Mouse (Mus musculus) kidney, embryonic 14.5 days (tissue): ENCODE results near the gene Mettl13. TPM values are rescaled to one million over a fixed set of nuclear protein-coding genes. Genes with fewer than 3 reads are reported as not detected.

Experiments
- ATAC-seq: fragments of 200-750 bp; cut with Nextera tagmentation; 2 replicates; pipeline ENCODE4 v1.8.0; 2017; ENCODE audit warnings: moderate number of reproducible peaks, mild to moderate bottlenecking, moderate TSS enrichment, moderate library complexity; ENCODE audit not compliant: low FRiP score, low TSS enrichment
- H3K27ac ChIP-seq: fragments of 300-500 bp; sonication (generic); 2 replicates; pipeline ENCODE4 v1.5.1; 2014; ENCODE audit warnings: low read depth, mild to moderate bottlenecking, low read length, moderate library complexity, mixed read lengths
- H3K27me3 ChIP-seq: fragments of 300-500 bp; sonication (generic); 2 replicates; pipeline ENCODE4 v1.6.1; 2014; ENCODE audit warnings: mild to moderate bottlenecking, low read length; ENCODE audit not compliant: control insufficient read depth, insufficient read depth
- H3K36me3 ChIP-seq: fragments of 300-500 bp; sonication (generic); 2 replicates; pipeline ENCODE4 v1.6.1; 2014; ENCODE audit warnings: low read length, mixed read lengths; ENCODE audit not compliant: control insufficient read depth, insufficient read depth
- H3K4me1 ChIP-seq: fragments of 300-500 bp; sonication (generic); 2 replicates; pipeline ENCODE4 v1.6.1; 2014; ENCODE audit warnings: low read length, mixed read lengths; ENCODE audit not compliant: control insufficient read depth, insufficient read depth
- H3K4me2 ChIP-seq: fragments of 300-500 bp; sonication (generic); replicated peaks from 2 replicates; pipeline ENCODE4 v1.6.1; 2014; ENCODE audit warnings: low read depth, mild to moderate bottlenecking, low read length
- H3K4me3 ChIP-seq: fragments of 300-500 bp; sonication (generic); 2 replicates; pipeline ENCODE4 v1.5.1; 2014; ENCODE audit warnings: mild to moderate bottlenecking, low read length
- H3K9ac ChIP-seq: fragments of 300-500 bp; sonication (generic); 2 replicates; pipeline ENCODE4 v1.6.1; 2014; ENCODE audit warnings: low read depth, mild to moderate bottlenecking, low read length, moderate library complexity
- H3K9me3 ChIP-seq: fragments of 300-500 bp; sonication (generic); 2 replicates; pipeline ENCODE4 v1.6.1; 2016; ENCODE audit warnings: low read length; ENCODE audit not compliant: control insufficient read depth
- WGBS: fragments of 180-500 bp; shearing (Covaris S2); extraction: QIAGEN DNeasy Blood & Tissue Kit; methylation state at CpG from one replicate; pipeline ENCODE4 v1.1.7; 2014; 5-methylcytosine and 5-hydroxymethylcytosine counted together
- polyA plus RNA-seq: library from polyadenylated mRNA; unstranded; fragments of >200 nt; fragmentation: Nextera tagmentation; extraction: Ambion mirVana; gene quantifications from 2 replicates; pipeline ENCODE4 v1.2.1, GENCODE M21; 2014

The Mettl13 gene
- polyA plus RNA-seq, 1 experiment from 2014 or later, result 19.3 TPM

GRCm38 (mm10) chr1:162510013-162510356 lies 38.4 kb downstream of the Mettl13 start:
- Histone ChIP-seq H3K4me1 (no peaks in the 10 kb centered on the region), H3K4me2 (no peak overlapping the region), H3K27ac (no peak overlapping the region), H3K36me3 (no peaks in the 10 kb centered on the region), H3K9ac (no peak overlapping the region), H3K9me3 (no peaks in the 10 kb centered on the region), H3K27me3 (no peaks in the 10 kb centered on the region), H3K4me3 (no peak overlapping the region)
- no peak for ATAC-seq
- WGBS, result 89% methylated on average over 2 of the region's 2 CpGs

GRCm38 (mm10) chr1:162509329-162510012 lies 38.9 kb downstream of the Mettl13 start:
- ATAC-seq, result no peak
- H3K36me3 ChIP-seq, result no peaks in the 10 kb centered on the region

DNA sequence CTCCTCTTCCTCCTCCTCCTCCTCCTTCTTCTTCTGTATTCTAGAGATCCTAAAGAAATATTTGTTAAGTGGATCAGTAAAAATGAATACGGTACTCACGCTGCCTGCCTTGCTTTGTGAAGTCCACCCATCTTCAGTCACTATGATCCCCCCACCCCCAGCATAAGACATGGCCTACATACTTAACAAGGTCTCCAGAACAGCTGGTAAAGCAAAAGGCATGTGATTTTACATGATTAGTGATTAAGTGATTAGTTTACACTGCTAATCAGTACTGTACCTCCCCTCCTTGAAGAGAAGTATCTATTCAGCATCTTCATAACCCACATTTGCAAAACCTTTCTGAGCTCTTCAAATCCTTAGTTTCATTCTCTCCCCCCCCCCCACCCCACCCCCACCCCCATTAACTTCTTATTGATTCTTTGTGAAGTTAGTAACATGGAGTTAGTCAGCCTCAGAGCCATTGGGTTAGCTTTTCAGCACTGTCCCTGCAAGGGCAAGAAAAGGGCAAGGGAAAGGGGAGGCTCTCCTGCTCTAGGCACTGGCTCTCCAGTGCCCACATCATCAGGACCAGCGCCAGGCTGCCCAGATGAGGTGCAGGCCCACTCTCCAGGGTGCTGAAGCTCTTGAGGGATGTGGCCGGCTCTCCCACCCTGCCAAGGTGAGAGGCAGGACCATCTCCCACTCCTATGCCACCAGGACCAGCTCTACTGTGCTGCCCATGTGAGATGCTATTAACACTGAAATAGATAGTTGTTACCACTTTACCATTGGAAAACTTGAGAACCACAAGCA lies 39.9 kb downstream of the Mettl13 start:
- WGBS, result 78% methylated on average over 4 of the region's 4 CpGs
- Histone ChIP-seq H3K9me3 (no peaks in the 10 kb centered on the region), H3K27ac (no peak overlapping the region), H3K36me3 (no peaks in the 10 kb centered on the region), H3K9ac (no peak overlapping the region), H3K27me3 (no peaks in the 10 kb centered on the region), H3K4me3 (no peak overlapping the region), H3K4me2 (no peak overlapping the region), H3K4me1 (no peaks in the 10 kb centered on the region)
- ATAC-seq, result no peak

More at GRCm38 (mm10) chr1:162509329-162510012, 38.9 kb downstream of the Mettl13 start:
- Histone ChIP-seq H3K27ac (no peak overlapping the region), H3K27me3 (no peaks in the 10 kb centered on the region), H3K9me3 (no peaks in the 10 kb centered on the region), H3K4me1 (no peaks in the 10 kb centered on the region), H3K4me2 (no peak overlapping the region), H3K9ac (no peak overlapping the region), H3K4me3 (no peak overlapping the region)
- 53% methylated on average over 12 of the region's 12 CpGs for WGBS

DNA sequence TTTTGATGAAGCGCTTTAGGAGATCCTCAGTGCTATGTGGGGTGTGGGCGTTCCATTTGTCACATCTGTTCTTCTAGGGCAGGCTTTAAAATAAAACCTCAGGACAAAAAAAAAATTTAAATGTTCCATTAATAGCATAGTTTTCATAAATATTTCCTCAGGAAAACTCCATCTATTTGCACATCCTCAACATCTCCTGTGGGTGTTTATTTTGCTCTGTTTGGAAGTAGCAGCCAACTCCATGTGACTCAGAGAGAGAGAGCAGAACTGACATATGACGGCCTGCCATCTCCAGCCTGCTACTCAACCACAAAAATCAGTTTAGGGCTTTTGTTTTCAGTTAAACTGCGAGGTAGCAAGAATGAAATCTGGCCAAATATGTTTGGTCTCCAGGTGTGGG lies 41.8 kb downstream of the Mettl13 start:
- Histone ChIP-seq H3K9ac (no peak overlapping the region), H3K9me3 (no peaks in the 10 kb centered on the region), H3K4me3 (no peak overlapping the region), H3K27me3 (no peaks in the 10 kb centered on the region), H3K4me1 (no peaks in the 10 kb centered on the region), H3K27ac (no peak overlapping the region), H3K4me2 (no peak overlapping the region), H3K36me3 (no peaks in the 10 kb centered on the region)
- ATAC-seq, result no peak
- 91% methylated on average over 4 of the region's 4 CpGs for WGBS

GRCm38 (mm10) chr1:162505649-162506048 lies 42.7 kb downstream of the Mettl13 start:
- Histone ChIP-seq H3K9me3 (no peaks in the 10 kb centered on the region), H3K4me3 (no peak overlapping the region), H3K27me3 (no peaks in the 10 kb centered on the region), H3K4me2 (no peak overlapping the region), H3K27ac (no peak overlapping the region), H3K36me3 (no peaks in the 10 kb centered on the region), H3K9ac (no peak overlapping the region), H3K4me1 (no peaks in the 10 kb centered on the region)
- 78% methylated on average over 6 of the region's 6 CpGs for WGBS
- no peak for ATAC-seq

Other genes with a start within 250 kb of the Mettl13 start
- gene Dnm3, start 70.5 kb downstream of the Mettl13 start, polyA plus RNA-seq, result 5.1 and 6.5 TPM in 2 replicates
- 53.6 and 55.5 TPM in 2 replicates for gene Vamp4, start 22.0 kb upstream of the Mettl13 start, polyA plus RNA-seq
- not detected in 2 replicates for gene Myoc, start 90.6 kb upstream of the Mettl13 start, polyA plus RNA-seq
- gene Myocos, start 109.7 kb upstream of the Mettl13 start, polyA plus RNA-seq, result not detected in 2 replicates
- 175 and 204 TPM in 2 replicates for gene Prrc2c, start 192.0 kb upstream of the Mettl13 start, polyA plus RNA-seq